Mouse (Mus musculus): ENCODE results near the gene Pfn1.

GRCm38 (mm10) chr11:70693504-70693903 lies 39.1 kb upstream of the Pfn1 start:
- TF ChIP-seq POLR2A (IDR thresholded peaks at IDR 0.05; ENCODE audit: extremely low read depth, insufficient read depth, low read length) (no peak), CTCF (IDR thresholded peaks at IDR 0.05; ENCODE audit: low read depth, low read length) (no peak)

All from liver, adult 2 months (tissue).